9 mouse cellular contexts compared by ENCODE assay signal in the genomic region with DNA sequence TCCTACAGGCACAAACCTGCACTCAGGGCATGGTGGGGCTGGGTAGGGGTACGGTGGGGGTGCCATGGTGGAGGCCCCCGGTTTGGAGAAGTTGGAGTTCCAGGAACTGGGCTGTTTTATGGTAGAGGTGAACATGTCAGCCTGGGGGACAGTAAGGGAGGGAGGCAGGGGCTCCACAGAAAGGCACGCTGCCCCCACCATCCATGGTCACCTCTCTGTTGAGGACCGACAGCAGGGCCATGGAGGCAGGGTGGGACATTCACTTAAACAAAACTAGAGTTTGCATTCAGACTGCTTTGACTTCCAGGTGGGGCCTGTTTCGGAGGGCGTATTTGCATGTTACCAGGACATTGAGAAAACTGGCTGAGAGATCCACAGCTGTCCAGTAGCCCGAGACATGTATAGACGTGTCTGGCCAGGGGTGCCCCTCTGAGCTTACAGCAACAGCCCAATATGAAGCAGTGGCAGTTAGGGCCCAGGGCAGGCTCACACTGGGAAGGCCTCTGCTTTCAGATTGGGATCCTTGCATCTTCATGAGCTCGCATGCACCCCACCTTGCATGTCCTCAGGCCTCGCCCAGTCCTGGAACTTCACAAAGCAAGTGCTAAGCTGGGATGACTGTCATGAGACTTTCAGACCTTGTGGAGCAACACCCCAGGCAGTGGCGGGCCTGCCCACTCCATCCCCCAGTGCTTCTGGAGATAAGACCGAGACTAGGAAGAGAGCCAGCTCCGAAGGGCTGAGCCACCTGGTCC. TPM values are rescaled to one million over a fixed set of nuclear protein-coding genes. Genes with fewer than 3 reads are reported as not detected.
DNase-seq lines count a peak whose midpoint lies in the region; ATAC-seq lines count a peak whose summit lies in the region.
"Had no signal": no experiment of that assay in that cellular context is flagged by ENCODE, and none has a peak within 500 bp of the region (broad histone marks: within the 10 kb centered on the region; RNA-seq: fewer than 3 reads in every experiment).

No protein-coding gene starts in this region.

- no peaks in the 10 kb centered on the region for H3K36me3 ChIP-seq in kidney, embryonic 14.5 days (ENCODE audit: control insufficient read depth, insufficient read depth, low read length)
- H3K36me3 ChIP-seq in heart, embryonic 13.5 days, result no peaks in the 10 kb centered on the region

- H3K4me1 ChIP-seq in kidney, embryonic 14.5 days (ENCODE audit: control insufficient read depth, insufficient read depth, low read length), result peaks cover 4% of the 10 kb centered on the region; the same call in 1 of the 2 replicates
- H3K4me1 ChIP-seq in heart, embryonic 13.5 days, result peaks cover 60% of the 10 kb centered on the region

- H3K27me3 ChIP-seq in kidney, embryonic 14.5 days (ENCODE audit: control insufficient read depth, insufficient read depth, low read length), result no peaks in the 10 kb centered on the region
- H3K27me3 ChIP-seq in heart, embryonic 13.5 days (replicated peaks), result peaks cover 19% of the 10 kb centered on the region

- no peak overlapping the region for H3K4me3 ChIP-seq in kidney, embryonic 14.5 days (ENCODE audit: low read length)
- H3K4me3 ChIP-seq in heart, embryonic 13.5 days, result 0 out of 2 replicates have a peak overlapping the region, but pooled peaks have one; percentile 6

- no peak for ATAC-seq in kidney, embryonic 14.5 days (ENCODE audit: low FRiP score, low TSS enrichment)
- ATAC-seq in heart, embryonic 13.5 days (ENCODE audit: extremely low read depth, insufficient number of reproducible peaks, low FRiP score, low TSS enrichment), result peak; percentile 61; the same call in 1 of the 2 replicates
- no peak for ATAC-seq in CD4-positive, CD25-positive, alpha-beta regulatory T cell, adult 4 months

- no peaks in the 10 kb centered on the region for H3K9me3 ChIP-seq in kidney, embryonic 14.5 days (ENCODE audit: control insufficient read depth, low read length)
- H3K9me3 ChIP-seq in heart, embryonic 13.5 days, result no peaks in the 10 kb centered on the region

- no peak overlapping the region for H3K9ac ChIP-seq in kidney, embryonic 14.5 days (ENCODE audit: low read depth, low read length)
- peak overlapping the region; percentile 45 for H3K9ac ChIP-seq in heart, embryonic 13.5 days
- H3K9ac ChIP-seq: liver, embryonic 14.5 days had no signal

- no peak overlapping the region for H3K4me2 ChIP-seq in kidney, embryonic 14.5 days (replicated peaks; ENCODE audit: low read depth, low read length)
- H3K4me2 ChIP-seq in heart, embryonic 13.5 days, result peak overlapping the region; percentile 52

- WGBS in kidney, embryonic 14.5 days, result 73% methylated on average over 13 of the region's 13 CpGs
- 52% methylated on average over 13 of the region's 13 CpGs for WGBS in heart, embryonic 13.5 days

- peak overlapping the region; percentile 30; the same call in 1 of the 2 replicates for H3K27ac ChIP-seq in kidney, embryonic 14.5 days (ENCODE audit: low read depth, low read length)
- H3K27ac ChIP-seq in heart, embryonic 13.5 days (replicated peaks), result peak overlapping the region; percentile 86
- H3K27ac ChIP-seq: liver, embryonic 14.5 days had no signal

- DNase-seq in kidney, postnatal 36 days, result no peak
- DNase-seq in adrenal gland, postnatal 14 days, result peak; percentile 78
- peak; percentile 67 to 84 for DNase-seq in lung, postnatal 4 days
- DNase-seq in frontal cortex, postnatal 36 days (ENCODE audit: low spot score in 2 of 2), result no peak
- no peak for DNase-seq in spleen, postnatal 10 days (ENCODE audit: low spot score in 2 of 2)

RNA-seq across cellular contexts. Expression of gene Ahnak2, which starts 8.7 kb away (rescaled TPM):
- 0.53 and 0.86 TPM in 2 replicates for polyA plus RNA-seq in kidney, embryonic 14.5 days (2014; fragmentation: Nextera tagmentation; extraction: Ambion mirVana)
- total RNA-seq in adrenal gland, postnatal 14 days (2021), result 7.2 and 9.6 TPM in 2 replicates
- 1.1 and 1.2 TPM in 2 replicates for polyA plus RNA-seq in heart, embryonic 13.5 days (2015; fragmentation: Nextera tagmentation; extraction: Ambion mirVana)
- polyA plus RNA-seq in CD4-positive, CD25-positive, alpha-beta regulatory T cell, adult 4 months (2017; shearing (Covaris generic)), result not detected

RNA-seq across cellular contexts. Expression of gene Clba1, which starts 15.0 kb away (rescaled TPM):
- 8.5 and 8.9 TPM in 2 replicates for polyA plus RNA-seq in kidney, embryonic 14.5 days (2014; fragmentation: Nextera tagmentation; extraction: Ambion mirVana)
- 3.4 and 5.6 TPM in 2 replicates for total RNA-seq in adrenal gland, postnatal 14 days (2021)
- 7.6 and 8.0 TPM in 2 replicates for polyA plus RNA-seq in heart, embryonic 13.5 days (2015; fragmentation: Nextera tagmentation; extraction: Ambion mirVana)
- under 1 TPM in 1 of 2 experiments, not detected in 1; 0.22 TPM for polyA plus RNA-seq in CD4-positive, CD25-positive, alpha-beta regulatory T cell, adult 4 months (2017; shearing (Covaris generic))

RNA-seq across cellular contexts. Expression of gene Pld4, which starts 33.3 kb away (rescaled TPM):
- polyA plus RNA-seq in kidney, embryonic 14.5 days (2014; fragmentation: Nextera tagmentation; extraction: Ambion mirVana), result 4.8 and 7.8 TPM in 2 replicates
- 6.4 and 19.9 TPM in 2 replicates for total RNA-seq in adrenal gland, postnatal 14 days (2021)
- 5.5 and 7.0 TPM in 2 replicates for polyA plus RNA-seq in heart, embryonic 13.5 days (2015; fragmentation: Nextera tagmentation; extraction: Ambion mirVana)
- polyA plus RNA-seq in CD4-positive, CD25-positive, alpha-beta regulatory T cell, adult 4 months (2017; shearing (Covaris generic)), result 1 to 10 TPM; 1.7 to 7.2 TPM

RNA-seq across cellular contexts. Expression of gene Cdca4, which starts 35.4 kb away (rescaled TPM):
- 117 and 148 TPM in 2 replicates for polyA plus RNA-seq in kidney, embryonic 14.5 days (2014; fragmentation: Nextera tagmentation; extraction: Ambion mirVana)
- 19.9 and 21.4 TPM in 2 replicates for total RNA-seq in adrenal gland, postnatal 14 days (2021)
- 49.1 and 49.3 TPM in 2 replicates for polyA plus RNA-seq in heart, embryonic 13.5 days (2015; fragmentation: Nextera tagmentation; extraction: Ambion mirVana)
- 10 to 100 TPM; 70.5 to 85.8 TPM for polyA plus RNA-seq in CD4-positive, CD25-positive, alpha-beta regulatory T cell, adult 4 months (2017; shearing (Covaris generic))

Comparison
In these comparisons a context has a peak if more than half of its experiments do, and no peak if none do; other contexts are left out.
1. DNase-seq: peak in adrenal gland, postnatal 14 days (single experiment) and lung, postnatal 4 days (2 of 2); none in kidney, postnatal 36 days (0 of 2), frontal cortex, postnatal 36 days (0 of 2) and spleen, postnatal 10 days (0 of 2).